Mouse (Mus musculus): ENCODE measurements around the gene Garnl3.

GRCm38 (mm10) chr2:33156283-33156781 lies 24.9 kb upstream of the Garnl3 start:
- TF ChIP-seq EP300 (IDR thresholded peaks at IDR 0.05; ENCODE audit: low read depth) (no peak), CTCF (IDR thresholded peaks at IDR 0.05; ENCODE audit: low read depth) (no peak)
